Mouse (Mus musculus) ovary, adult 2 months (tissue): Measurements from ENCODE around the gene Pdpn. TPM values are rescaled to one million over a fixed set of nuclear protein-coding genes. Genes with fewer than 3 reads are reported as not detected.

ENCODE experiments used
- polyA plus RNA-seq: library from polyadenylated mRNA; depleted of rRNA; stranded (reverse); fragments of >200 nt; gene quantifications from 2 replicates; pipeline ENCODE4 v1.2.3, GENCODE M21; 2012; rRNA removed

Pdpn gene
- polyA plus RNA-seq, result 10.1 and 10.2 TPM in 2 replicates

DNA sequence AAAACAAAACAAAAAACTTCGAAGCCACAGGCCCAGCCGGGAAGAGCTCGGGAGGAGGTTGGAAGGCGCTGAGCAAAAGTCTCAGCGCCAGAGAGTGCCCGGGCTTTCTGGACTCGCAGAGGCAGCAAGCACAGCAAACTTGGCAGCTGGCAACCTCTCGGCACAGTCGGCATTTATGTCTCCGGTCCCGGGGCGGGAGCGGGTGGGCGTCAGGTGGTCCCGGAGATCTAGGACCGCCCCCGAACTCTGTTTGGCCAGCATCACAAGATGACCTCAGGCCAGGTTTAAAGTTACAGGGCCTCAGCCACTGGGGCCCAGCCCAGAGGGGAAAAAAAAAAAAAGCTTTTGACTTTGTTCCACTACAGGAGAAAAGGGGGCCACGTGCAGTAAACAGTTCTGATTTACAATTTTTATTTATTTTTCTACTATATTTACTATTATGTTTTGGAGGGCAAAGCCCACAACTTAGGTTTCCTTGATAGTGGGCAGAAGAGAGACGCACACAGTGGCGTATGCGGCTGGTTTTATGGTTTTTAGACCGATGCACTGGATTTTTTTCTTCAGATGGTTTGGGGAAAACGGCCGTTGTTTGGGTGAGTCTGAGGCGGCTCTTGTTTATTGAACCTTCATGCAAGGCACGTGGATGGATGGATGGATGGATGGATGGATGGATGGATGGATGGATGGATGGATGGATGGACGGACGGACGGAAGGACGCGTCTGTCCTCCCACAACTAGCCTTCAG is at the start of gene Pdpn:
TSS of gene Pdpn (minus strand) at position 240 of the 746 bp plus-strand sequence.

Other genes starting within 250 kb of the Pdpn start
- gene Prdm2, start 86.6 kb downstream of the Pdpn start, polyA plus RNA-seq, result 16.6 and 18.9 TPM in 2 replicates
- gene Lrrc38, start 50.2 kb upstream of the Pdpn start, polyA plus RNA-seq, result 2.3 and 3.3 TPM in 2 replicates
- 0.12 TPM in 1 of 2 replicates, not detected in the other for gene Pramel1, start 94.9 kb upstream of the Pdpn start, polyA plus RNA-seq
- gene Pramef8, start 112.9 kb upstream of the Pdpn start, polyA plus RNA-seq, result 4.5 and 6.2 TPM in 2 replicates
- gene Oog4, start 150.8 kb upstream of the Pdpn start, polyA plus RNA-seq, result 0.85 and 1.8 TPM in 2 replicates
- gene Gm13043, start 211.8 kb upstream of the Pdpn start, polyA plus RNA-seq, result not detected in 2 replicates
- gene Gm13040, start 236.4 kb upstream of the Pdpn start, polyA plus RNA-seq, result not detected in 2 replicates